Mouse (Mus musculus) midbrain, postnatal 0 days (tissue): ENCODE results near the gene Dcbld2. TPM values are rescaled to one million over a fixed set of nuclear protein-coding genes. Genes with fewer than 3 reads are reported as not detected.

ENCODE experiments used
- ATAC-seq: fragments of 200-750 bp; cut with Nextera tagmentation; 2 replicates; pipeline ENCODE4 v1.8.0; 2017; ENCODE audit warnings: moderate number of reproducible peaks, mild to moderate bottlenecking, moderate TSS enrichment, moderate library complexity; ENCODE audit not compliant: low FRiP score
- DNase-seq: peaks from one replicate; pipeline ENCODE4 v3.0.0-alpha.2; 2015; ENCODE audit warnings: low spot score
- H3K27ac ChIP-seq: fragments of 300-500 bp; sonication (generic); 2 replicates; pipeline ENCODE4 v1.5.1; 2014; ENCODE audit warnings: low read depth, mild to moderate bottlenecking, low read length, mixed read lengths
- H3K27me3 ChIP-seq: fragments of 300-500 bp; sonication (generic); 2 replicates; pipeline ENCODE4 v1.6.1; 2014; ENCODE audit warnings: low read length, control low read depth, mixed read lengths; ENCODE audit not compliant: insufficient read depth
- H3K36me3 ChIP-seq: fragments of 300-500 bp; sonication (generic); 2 replicates; pipeline ENCODE4 v1.6.1; 2014; ENCODE audit warnings: low read length, control low read depth, mixed read lengths; ENCODE audit not compliant: insufficient read depth
- H3K4me1 ChIP-seq: fragments of 300-500 bp; sonication (generic); 2 replicates; pipeline ENCODE4 v1.6.1; 2014; ENCODE audit warnings: mild to moderate bottlenecking, control low read depth, antibody characterized with exemption, low read length, mixed read lengths; ENCODE audit not compliant: insufficient read depth
- H3K4me2 ChIP-seq: fragments of 300-500 bp; sonication (generic); 2 replicates; pipeline ENCODE4 v1.6.1; 2014; ENCODE audit warnings: low read depth, mild to moderate bottlenecking, low read length, mixed read lengths; ENCODE audit not compliant: poor library complexity, severe bottlenecking
- H3K4me3 ChIP-seq: fragments of 300-500 bp; sonication (generic); 2 replicates; pipeline ENCODE4 v1.5.1; 2014; ENCODE audit warnings: low read depth, mild to moderate bottlenecking, low read length, moderate library complexity
- H3K9ac ChIP-seq: fragments of 300-500 bp; sonication (generic); replicated peaks from 2 replicates; pipeline ENCODE4 v1.6.1; 2014; ENCODE audit warnings: mild to moderate bottlenecking, low read length, moderate library complexity, mixed read lengths; ENCODE audit not compliant: poor library complexity, severe bottlenecking
- H3K9me3 ChIP-seq: fragments of 300-500 bp; sonication (generic); 2 replicates; pipeline ENCODE4 v1.6.1; 2016; ENCODE audit warnings: low read length, control low read depth
- CTCF ChIP-seq: IDR thresholded peaks from 2 replicates; pipeline ENCODE4 v1.5.1; 2016; ENCODE audit warnings: antibody characterized with exemption, mild to moderate bottlenecking
- WGBS: fragments of 180-500 bp; shearing (Covaris S2); extraction: QIAGEN DNeasy Blood & Tissue Kit; methylation state at CpG from one replicate; pipeline ENCODE4 v1.1.7; 2014; 5-methylcytosine and 5-hydroxymethylcytosine counted together
- polyA plus RNA-seq: library from polyadenylated mRNA; unstranded; fragments of >200 nt; fragmentation: Nextera tagmentation; extraction: Ambion mirVana; gene quantifications from 2 replicates; pipeline ENCODE4 v1.2.1, GENCODE M21; 2015
- total RNA-seq: library from RNA; depleted of rRNA; stranded (reverse); fragments of >200 nt; gene quantifications from 2 replicates; pipeline ENCODE4 v1.2.3, GENCODE M21; 2014

Gene Dcbld2
- total and polyA plus RNA-seq, 2 experiments from 2014 or later, result 3.7 to 34.2 TPM

DNA sequence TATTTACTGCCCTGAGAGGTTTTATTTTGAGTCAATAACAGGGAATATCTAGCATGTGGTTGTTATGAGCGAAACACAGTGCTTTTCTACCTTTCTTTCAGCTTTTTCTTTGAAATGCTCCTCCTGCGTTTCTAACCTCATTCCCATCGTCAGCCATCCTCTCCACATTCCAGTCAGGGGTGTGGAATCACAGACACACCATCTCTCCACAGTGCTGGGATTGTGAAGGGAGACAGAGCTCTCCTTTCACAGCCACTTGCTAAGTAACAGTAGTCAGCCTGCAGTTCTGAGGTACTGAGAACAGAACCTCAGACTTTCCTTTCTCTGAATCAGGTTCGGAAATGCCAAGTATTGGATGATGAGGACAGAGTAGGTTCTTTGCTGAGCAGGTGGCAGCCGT is 14.1 kb upstream of the Dcbld2 start:
- no peaks in the 10 kb centered on the region for H3K4me1 ChIP-seq

DNA sequence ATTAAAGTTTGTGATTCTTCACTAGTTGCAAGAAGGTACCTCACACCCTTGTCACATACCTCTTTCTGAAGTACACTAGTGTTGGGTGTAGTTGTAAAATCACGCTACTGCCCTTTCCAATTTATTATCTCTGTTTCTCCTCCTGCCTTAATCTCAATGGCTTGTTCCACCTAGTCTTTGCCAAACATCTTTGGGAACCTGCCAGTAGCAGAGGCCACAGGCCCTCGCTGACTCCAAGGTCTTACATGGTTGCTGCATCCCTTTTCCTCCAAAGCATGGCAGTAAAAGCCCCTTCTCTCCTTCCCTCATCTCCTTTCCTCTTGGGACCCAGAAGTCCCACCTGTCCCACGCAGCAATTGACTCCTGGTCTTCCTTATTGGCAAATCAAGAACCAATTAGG is 9.6 kb upstream of the Dcbld2 start:
- no peak for DNase-seq

More for the DNA sequence above, 14.1 kb upstream of the Dcbld2 start:
- no peak for ATAC-seq
- Histone ChIP-seq H3K9me3 (no peaks in the 10 kb centered on the region), H3K36me3 (no peaks in the 10 kb centered on the region), H3K4me3 (no peak overlapping the region), H3K27ac (no peak overlapping the region), H3K9ac (no peak overlapping the region), H3K27me3 (no peaks in the 10 kb centered on the region), H3K4me2 (no peak overlapping the region)
- DNase-seq, result no peak
- no peak for TF ChIP-seq CTCF
- 84% methylated on average over 5 of the region's 5 CpGs for WGBS

DNA sequence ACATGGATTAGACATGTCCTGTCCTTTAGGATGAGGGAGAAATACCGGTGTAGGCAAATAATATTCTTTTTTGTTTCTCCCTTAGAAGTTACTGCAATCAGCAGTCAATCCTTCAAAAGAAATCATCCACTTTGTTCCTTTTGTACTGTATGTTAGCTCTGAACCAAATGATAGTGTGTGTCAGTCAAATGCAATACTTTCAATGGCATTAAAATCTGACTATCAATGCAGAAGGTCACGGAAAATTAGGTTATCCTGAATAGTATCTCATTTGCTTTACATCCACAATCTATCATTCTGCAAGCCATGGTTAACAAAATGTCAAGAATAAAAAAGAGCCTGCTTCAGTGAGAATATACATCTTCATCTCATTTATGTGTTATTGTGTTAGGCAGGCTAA is 7.2 kb upstream of the Dcbld2 start:
- H3K27me3 ChIP-seq, result no peaks in the 10 kb centered on the region
- no peak for ATAC-seq
- no peaks in the 10 kb centered on the region for H3K36me3 ChIP-seq
- H3K9me3 ChIP-seq, result no peaks in the 10 kb centered on the region
- H3K9ac ChIP-seq, result no peak overlapping the region
- DNase-seq, result no peak
- 59% methylated on average over 2 of the region's 2 CpGs for WGBS
- no peak overlapping the region for H3K4me2 ChIP-seq
- H3K27ac ChIP-seq, result no peak overlapping the region
- H3K4me1 ChIP-seq, result no peaks in the 10 kb centered on the region
- no peak for TF ChIP-seq CTCF
- H3K4me3 ChIP-seq, result no peak overlapping the region

More for the DNA sequence above, 9.6 kb upstream of the Dcbld2 start:
- Histone ChIP-seq H3K4me2 (no peak overlapping the region), H3K4me3 (no peak overlapping the region), H3K27me3 (no peaks in the 10 kb centered on the region), H3K9ac (no peak overlapping the region), H3K9me3 (no peaks in the 10 kb centered on the region), H3K4me1 (no peaks in the 10 kb centered on the region), H3K27ac (no peak overlapping the region), H3K36me3 (no peaks in the 10 kb centered on the region)
- 82% methylated on average over 3 of the region's 3 CpGs for WGBS
- TF ChIP-seq CTCF, result no peak
- no peak for ATAC-seq

- WGBS, result 56% methylated on average over 7 of the region's 7 CpGs
- Histone ChIP-seq H3K36me3 (no peaks in the 10 kb centered on the region), H3K27me3 (no peaks in the 10 kb centered on the region), H3K27ac (no peak overlapping the region), H3K4me1 (no peaks in the 10 kb centered on the region), H3K4me2 (no peak overlapping the region), H3K9ac (no peak overlapping the region), H3K9me3 (no peaks in the 10 kb centered on the region), H3K4me3 (no peak overlapping the region)
- no peak for TF ChIP-seq CTCF
- ATAC-seq (no peak), DNase-seq (no peak)
Measured at GRCm38 (mm10) chr16:58404665-58405064, 3.6 kb upstream of the Dcbld2 start.

DNA sequence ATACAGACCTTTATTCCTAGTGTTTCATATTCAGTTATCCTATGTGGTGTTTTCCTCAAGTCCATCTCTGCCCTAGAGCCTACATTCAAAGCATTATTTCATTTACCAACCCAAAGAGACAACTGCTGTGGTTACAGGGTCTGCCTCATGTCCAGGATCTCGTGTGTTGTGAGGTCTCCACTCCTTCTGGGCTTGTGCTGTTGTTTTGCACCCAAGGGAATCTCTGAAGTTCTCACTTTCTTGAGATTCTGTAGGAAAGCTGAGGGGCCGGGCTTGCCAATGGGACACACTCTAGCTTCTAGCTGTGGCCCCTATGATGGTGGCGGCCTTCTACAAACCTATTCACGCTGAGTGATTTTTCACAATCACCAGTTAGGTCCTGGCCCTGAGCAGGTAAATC is 3.0 kb upstream of the Dcbld2 start:
- H3K27ac ChIP-seq, result no peak overlapping the region
- DNase-seq (no peak), ATAC-seq (no peak)
- no peaks in the 10 kb centered on the region for H3K9me3 ChIP-seq
- H3K27me3 ChIP-seq, result no peaks in the 10 kb centered on the region
- WGBS, result 91% methylated on average over 4 of the region's 4 CpGs
- no peaks in the 10 kb centered on the region for H3K36me3 ChIP-seq
- H3K9ac ChIP-seq, result no peak overlapping the region
- TF ChIP-seq CTCF, result no peak
- H3K4me3 ChIP-seq, result no peak overlapping the region
- no peak overlapping the region for H3K4me2 ChIP-seq
- no peaks in the 10 kb centered on the region for H3K4me1 ChIP-seq

GRCm38 (mm10) chr16:58408487-58409281 is 441 bp downstream of the Dcbld2 start:
- peak overlapping the region; percentile 81 for H3K9ac ChIP-seq
- ATAC-seq, result peak; percentile 80
- peak overlapping the region; percentile 95 for H3K4me3 ChIP-seq
- peak overlapping the region; percentile 80 for H3K27ac ChIP-seq
- no peaks in the 10 kb centered on the region for H3K4me1 ChIP-seq
- H3K9me3 ChIP-seq, result no peaks in the 10 kb centered on the region
- under 1% methylated on average over 45 of the region's 89 CpGs for WGBS
- no peaks in the 10 kb centered on the region for H3K27me3 ChIP-seq
- peak; percentile 2; the same call in 1 of the 2 replicates for TF ChIP-seq CTCF
- no peaks in the 10 kb centered on the region for H3K36me3 ChIP-seq
- H3K4me2 ChIP-seq, result peak overlapping the region; percentile 83
- peak; percentile 14 for DNase-seq
